Mouse (Mus musculus) kidney, postnatal 14 days (tissue): ENCODE data around the gene Mettl23.
"Not testable (repeated sequence)": the region's sequence is repeated elsewhere in the genome, so short reads cannot be mapped to it uniquely, and the experiment has no call there.

Experiments
- DNase-seq: peaks from one replicate; pipeline ENCODE4 v3.0.0; 2022; ENCODE audit warnings: mixed read lengths

The Mettl23 gene

DNA sequence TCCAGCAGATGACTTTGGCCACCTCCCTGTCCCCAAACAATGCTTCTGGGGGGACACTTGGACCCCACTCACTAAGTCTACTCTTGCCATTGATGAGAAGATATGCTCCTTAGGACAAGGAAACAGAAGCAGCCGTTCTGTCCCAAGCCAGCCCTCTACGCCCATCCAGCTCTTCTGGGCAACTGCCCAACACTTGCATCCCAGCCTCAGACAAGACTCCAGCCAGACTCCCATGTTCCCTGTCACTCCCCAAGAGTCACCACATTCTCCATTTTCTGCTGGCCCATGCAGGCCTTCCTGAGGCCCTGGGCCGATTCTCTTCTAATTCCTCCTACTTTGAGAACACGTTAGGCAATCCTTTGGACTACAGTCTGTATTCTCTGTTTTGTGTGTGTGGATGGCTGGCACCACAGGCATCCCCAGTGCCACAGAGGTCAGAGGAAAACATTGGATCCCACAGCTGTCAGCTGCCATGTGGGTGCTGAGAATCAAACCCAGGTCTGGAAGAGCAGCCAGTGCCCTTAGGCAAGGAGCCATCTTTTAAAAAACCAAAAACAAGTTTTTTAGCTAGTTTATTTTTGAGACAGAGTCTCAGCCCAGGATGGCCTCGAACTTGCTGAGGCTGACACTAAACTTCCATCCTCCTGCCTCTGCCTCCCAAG lies 23.0 kb upstream of the Mettl23 start:
- no peak for DNase-seq

DNA sequence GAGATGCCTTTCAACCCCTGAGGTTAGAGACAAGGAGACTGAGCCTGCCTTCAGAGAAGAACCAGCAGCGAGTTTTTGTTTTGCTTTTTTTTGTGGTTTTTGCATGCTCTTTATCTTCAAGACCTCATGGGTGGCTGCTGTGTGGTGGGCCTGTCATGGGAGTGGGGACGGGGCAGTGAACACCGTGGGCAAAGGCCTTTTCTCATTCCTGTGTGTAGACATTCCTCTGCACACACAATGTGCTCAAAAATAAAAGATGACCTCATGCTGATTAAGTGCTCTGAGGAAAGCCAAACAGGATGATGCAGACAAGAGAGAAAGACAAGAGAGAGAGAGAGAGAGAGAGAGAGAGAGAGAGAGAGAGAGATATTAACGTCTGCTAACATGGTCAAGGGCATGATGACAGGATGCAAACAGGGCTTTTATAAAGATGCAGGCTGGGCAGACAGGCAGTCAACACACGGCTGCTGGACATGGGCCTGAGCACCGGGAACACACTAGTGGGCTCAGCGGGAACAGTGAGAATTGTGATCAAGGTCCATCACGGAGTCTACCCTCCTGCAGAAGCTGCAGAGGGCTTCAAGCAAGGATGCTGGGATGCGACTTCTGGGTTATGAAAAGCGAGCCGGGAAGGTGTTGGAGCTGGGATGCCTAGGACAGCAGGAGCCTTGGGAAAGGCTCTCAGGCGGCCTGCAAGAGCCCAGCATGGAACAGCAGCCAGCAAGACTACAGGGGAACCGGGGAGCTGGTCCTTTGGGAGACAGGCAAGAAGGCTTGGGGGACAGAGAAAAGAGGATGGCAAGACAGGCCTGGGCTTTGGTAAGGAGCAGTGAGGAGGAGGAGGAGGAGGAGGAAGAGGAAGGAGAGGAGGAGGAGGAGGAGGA lies 21.8 kb upstream of the Mettl23 start:
- no peak for DNase-seq

DNA sequence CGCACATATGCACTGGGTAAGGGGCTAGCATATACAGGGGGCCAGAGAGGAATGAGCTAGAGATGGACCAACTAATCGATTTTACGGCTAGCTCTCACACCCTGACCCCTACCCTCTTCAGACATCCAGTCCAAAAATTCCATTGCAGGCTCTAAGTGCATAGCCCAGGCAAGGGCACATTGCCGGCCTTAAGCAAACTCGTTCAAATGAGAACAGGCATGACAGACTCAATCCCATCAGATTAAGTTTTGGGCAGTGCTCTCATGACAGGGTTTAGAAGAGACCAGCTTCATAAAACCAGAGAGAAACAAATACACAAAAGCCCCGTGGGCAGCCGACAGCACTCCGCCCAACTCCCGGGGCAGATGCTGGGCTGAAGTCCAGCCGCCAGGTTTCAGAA lies 20.9 kb upstream of the Mettl23 start:
- DNase-seq, result no peak

DNA sequence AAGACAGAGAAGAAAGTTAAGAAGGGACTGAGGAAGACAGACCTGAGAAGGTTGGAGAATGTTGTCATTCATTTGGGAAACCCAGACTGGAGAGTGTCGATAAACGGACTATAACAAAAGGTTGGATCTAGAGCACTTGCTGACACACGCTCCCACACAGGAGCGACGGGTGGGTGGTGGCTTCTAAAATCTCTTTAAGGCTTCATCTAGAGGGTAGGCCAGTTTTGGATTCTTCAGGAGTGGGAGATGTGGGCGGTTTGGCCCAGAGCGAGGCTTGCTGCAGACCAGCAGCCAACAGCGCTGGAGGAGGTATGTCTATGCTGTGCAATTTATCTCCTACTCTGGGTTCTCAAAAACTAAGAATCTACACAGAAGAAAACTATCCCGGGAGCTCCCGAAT lies 20.5 kb upstream of the Mettl23 start:
- no peak for DNase-seq

DNA sequence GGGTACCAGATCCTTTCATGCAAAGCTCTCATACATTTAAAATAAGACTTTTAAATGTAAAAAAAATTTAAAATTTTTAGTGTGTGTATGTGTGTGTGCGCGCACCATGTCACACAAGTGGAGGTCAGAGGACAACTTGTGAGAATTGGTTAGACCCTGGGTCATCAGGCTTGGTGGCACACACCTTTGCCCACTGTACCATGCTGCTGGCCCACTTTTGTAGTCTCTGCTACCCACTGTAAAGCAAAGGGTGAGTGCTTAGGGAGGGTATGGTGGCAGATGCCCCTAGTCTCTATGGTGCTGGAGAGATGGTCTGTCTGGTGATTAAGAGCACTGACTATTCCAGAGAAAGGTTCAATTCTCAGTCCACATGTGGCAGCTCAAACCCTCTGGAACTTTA lies 19.8 kb upstream of the Mettl23 start:
- no peak for DNase-seq

DNA sequence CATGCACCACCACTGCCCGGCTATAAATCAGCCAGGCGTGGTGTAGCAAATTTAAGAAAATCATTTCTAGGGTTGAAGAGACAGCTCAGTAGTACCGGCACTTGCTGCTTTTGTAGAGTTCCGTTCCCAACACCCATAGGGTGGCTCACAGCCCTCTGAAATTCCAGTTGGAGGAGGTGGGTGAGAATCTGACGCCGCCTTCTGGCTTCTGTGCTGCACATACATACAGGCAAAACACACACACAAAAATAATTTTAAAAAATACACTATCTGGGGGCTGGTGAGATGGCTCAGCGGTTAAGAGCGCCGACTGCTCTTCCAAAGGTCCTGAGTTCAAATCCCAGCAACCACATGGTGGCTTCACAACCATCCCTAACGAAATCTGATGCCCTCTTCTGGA lies 19.2 kb upstream of the Mettl23 start:
- not testable (repeated sequence) for DNase-seq

DNA sequence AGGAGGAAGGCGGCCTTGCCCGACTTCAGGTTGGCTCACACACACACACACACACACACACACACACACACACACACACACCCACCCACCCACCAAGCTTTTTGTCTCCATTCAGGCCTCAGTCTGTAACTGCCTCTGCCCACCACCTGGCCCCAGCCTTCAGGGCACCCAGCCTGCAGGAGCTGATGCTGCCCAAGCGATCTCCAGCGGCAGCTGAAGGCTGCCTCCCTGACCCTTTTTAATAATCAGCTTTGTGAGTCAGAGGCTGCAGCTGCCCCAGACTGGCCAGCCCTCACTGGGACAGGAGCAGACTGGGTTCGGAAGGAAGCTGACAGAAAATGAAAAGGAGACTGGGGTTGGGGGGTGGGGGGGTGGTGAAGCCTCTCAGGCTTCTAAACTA lies 17.8 kb upstream of the Mettl23 start:
- no peak for DNase-seq

DNA sequence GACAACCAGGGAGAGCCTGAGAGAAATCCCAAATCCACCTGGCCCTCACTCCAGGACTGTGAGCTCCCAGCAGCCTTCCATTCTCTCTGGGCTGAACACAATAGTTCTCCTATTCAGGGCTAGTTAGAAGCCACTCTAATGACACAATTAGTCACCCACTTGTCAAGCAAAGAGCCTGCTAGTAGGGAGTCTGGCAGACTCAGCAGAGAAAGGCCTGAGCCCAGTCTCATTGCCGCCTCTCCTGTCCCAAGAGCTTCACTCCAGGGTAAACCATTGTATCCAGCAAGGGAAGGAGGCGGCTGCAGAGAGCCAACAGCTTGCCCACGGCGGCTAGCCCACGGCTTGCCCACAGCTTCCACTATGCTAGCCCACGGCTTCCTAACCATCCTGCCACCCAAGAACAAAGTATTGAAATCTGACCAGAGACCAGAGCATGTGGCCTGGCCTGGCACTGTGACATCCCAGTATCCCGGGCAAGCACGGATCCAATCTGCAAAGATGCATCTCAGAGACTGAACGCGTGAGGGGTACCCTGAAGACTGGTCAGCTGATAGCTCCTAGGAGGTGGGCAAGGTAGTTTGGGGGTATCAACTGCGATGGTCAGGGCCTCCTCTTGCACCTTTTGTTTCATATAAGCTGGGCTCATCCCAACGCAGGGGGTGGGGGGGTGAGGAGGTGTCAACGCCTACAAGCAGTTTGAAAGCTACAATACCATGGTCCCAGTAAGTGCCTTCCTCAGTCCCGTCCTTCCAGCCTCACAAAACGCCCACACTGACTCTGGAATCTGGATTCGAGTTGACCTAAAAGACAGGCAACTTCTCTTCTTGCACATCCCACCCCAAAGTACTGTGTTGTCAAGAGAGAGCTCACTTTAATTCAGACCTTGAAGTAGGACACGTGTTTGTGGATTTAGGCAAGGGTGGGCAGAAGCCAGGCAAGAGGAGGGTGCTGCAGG lies 16.3 kb upstream of the Mettl23 start:
- no peak for DNase-seq

DNA sequence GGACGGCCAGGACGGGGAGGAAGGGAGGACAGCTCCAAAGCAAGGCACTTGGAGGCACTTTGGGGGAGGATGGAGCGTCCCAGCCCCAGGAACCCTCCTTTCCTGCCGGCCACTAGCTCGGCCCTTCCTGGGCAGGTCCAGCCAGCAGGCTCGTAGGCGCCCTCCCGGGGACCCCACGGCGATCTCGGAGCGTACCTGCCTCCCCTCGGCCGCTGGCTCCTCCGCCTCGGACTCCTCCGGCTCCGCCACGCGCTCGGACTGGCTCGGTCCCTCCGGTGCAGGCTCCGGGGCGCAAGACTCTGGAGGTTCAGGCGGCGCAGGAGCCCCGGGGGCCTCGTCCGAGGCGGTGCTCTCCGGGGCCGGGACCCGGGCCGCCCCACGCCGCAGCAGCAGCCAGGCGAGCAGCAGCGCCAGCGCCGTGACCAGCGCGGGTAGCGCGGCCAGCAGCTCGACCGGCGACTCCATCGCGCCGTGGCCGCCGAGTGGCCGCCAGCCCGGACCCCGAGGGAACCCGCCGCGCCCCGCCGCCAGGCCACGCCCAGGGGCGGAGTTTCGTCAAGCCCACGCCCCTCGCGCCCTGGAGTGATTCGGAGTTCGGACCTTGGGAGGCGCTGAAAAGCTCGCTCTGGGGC lies 15.4 kb upstream of the Mettl23 start, which contains the start of gene Mxra7:
Gene Mxra7, minus strand, starts transcription at position 513 of the 632 bp plus-strand sequence.
- DNase-seq, result peak; percentile 90

DNA sequence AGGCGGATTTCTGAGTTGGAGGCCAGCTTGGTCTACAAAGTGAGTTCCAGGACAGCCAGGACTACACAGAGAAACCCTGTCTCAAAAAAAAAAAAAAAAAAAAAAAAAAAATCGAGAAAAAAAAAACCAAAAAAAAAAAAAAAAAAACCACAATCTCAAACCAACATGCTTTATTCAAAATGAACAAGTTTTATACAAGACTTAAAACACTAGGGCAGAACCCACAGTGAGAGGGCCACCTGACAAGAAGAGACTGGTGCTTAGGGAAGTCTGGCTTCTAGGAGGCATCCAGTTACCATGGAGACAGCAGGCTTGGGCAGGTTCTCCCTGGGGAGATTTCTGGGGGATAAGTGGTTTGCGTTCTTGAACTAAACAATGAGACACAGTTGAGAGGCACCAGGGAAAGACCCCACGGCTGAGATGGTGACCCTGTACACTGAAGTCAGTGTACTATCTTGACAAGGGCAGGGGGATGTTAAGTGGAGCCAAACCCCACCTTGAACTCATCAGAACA lies 10.8 kb upstream of the Mettl23 start:
- DNase-seq, result no peak

DNA sequence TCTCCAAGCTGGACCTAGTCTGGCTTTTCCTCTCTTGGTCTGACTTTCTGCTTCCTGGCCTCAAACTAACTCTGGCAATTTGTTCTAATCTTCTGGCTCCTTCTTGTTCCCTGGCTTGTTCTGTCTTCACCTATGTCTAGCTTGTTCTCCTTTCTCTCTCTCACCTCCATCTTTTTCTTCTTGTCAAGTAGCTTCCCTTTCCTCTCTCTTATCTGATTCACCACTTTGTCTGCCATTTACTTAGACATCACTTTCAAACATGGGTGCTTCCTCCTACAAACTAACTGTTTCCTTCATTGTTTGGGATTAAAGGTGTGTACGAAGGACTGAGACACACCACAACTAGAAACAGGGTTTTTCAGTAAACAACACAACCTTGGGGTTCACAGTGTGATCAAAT lies 8.1 kb upstream of the Mettl23 start:
- no peak for DNase-seq

DNA sequence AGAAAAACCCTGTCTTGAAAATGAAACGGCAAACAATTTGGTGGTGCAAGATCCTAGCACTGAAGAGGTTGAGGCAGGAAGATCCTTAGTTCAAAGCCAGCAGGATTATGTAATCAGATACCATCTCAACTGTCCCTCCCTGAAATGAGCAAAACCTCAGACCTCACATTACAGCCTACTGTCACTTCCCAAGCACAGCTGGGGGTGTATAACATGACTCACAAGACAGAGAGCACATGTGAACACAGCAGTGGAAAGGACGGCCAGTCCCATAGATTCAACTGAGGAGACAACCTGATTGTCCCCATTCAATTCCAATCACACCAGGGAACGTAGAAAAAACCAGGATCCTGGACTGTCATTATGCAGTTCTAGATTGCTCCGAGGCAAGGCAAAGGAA lies 6.8 kb upstream of the Mettl23 start:
- no peak for DNase-seq

DNA sequence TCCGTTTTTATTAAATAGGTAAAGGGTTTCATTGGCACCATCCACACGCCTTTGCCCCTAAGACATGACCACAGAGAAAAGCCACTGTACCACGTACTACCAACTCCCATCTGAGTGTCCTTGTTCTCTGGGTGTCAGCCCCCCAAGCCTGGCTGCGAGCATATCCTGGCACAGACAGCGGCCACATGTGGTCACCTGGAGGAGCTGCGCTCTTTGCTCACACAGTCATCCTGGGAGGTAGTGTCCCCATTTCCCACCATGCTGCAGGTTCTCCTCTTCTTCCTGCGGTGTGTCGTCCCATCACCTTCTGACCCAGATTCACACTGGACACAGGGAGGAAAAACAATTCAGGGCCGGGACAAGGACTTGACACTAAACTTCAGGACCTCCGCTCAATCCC lies 5.6 kb upstream of the Mettl23 start:
- DNase-seq, result no peak

DNA sequence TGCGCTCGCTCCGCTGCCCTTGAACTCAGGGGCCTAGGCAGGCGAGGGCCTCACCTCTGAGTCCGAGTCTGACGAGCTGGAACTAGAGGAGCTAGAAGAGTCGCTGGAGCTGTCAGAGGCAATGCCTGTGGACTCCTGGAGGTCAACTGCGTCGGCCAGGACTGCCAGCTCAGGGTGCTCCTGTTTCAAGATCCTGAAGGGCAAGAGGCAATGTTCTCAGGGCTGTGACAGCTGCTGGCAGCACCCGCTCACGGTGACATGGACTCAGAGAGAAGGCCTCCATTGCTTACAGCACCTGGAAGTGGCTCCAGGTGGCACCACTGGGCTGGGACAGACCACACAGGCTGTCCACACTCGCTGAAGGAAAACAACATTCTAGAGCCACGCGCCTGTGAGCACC lies 4.1 kb upstream of the Mettl23 start:
- DNase-seq, result no peak

DNA sequence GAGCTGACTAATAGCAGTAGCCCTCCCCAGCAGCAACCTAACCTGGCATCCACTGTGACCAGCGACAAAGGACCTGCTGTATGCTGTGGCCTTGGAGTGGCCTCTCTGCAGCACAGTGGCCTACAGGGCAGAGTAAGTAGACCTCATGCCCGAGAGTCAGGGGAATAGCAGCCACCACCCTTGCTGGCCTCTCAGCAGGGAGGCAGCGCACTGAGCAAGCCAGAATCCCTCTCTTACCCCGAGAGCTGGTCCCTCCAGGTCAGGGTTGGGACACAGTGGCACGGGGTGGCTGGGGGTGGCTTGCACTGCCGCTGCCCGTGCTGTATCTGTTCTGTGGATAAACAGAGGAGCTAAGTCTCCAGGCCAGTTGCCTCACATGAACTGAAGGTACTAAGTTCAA lies 3.5 kb upstream of the Mettl23 start:
- no peak for DNase-seq

DNA sequence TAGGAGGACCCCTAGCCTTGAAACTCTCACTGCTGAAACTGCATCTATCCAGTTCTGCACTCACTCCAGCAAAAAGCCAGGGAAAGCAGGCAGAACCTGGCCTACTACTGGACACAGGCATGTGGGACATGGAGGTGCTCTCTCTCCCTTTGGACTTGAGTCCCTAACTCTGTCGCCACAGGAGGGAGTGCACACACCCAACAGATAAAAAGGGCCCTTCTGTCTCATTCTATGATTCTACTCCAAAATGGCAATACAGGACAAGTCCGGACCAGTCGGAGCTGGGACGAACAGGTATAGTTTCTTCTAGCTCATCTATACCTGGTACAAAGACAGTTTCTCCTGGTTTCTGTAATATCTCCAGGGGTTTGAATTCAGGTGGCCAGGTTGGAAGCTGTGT lies 2.3 kb upstream of the Mettl23 start:
- DNase-seq, result no peak

DNA sequence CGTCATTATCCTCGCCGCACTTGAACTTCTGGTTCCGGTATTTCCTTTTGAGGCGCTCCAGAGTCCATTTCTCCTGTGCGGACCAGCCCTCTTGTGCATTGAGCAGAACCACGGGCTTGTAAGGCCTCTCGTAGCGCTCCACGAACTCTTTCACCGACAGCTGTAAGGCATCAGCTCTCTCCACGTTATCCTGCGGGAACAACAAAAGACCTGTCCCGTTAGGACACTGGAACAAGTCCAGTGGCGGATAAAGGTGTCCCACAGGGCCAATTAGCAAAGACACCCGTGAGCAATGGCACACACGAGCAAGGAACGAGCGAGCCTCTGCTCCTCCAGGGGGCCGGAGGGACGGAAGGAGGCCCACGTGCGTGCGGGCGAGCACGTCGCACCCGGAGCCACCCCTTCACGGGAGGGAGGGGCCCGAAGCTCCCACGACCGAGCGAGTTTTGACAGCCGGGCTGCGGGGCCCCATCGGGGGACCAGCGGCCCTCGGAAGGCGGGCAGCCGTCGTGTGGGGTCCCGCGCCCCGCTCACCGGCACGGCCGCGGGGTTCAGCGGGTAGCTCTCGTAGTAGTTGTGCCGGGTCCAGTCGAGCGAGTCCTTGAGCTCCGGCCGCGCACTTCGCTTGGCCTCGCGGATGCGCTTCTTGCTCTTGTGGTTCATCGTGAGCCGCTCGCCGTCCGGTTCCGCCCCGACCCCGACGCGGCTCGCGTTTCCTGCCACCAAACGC lies 382 bp upstream of the Mettl23 start:
- DNase-seq, result peak; percentile 80

DNA sequence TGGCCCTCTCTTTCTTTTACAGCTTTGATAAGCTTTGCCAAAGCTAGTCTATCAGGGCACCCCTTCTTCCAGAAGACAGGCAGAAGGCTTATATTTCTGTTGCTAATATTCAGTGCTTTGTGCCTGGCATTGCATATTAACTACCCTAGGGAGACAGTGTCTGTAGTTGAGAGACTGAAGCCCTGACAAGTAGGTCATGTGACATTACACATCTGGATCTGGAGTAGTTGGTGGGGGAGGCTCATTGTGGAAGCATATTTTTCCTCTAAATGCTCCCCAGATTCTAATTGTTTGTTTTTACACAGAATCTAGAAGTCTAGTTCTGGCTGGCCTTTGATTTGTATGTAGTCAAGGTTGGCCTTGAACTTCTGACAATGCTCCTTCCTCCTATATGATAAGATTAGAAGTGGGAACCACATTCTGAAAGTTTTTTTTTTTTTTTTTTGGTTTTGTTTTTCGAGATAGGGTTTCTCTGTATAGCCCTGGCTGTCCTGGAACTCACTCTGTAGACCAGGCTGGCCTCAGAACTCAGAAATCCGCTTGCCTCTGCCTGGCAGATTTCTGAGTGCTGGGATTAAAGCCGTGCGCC lies 3.6 kb downstream of the Mettl23 start:
- DNase-seq, result no peak

DNA sequence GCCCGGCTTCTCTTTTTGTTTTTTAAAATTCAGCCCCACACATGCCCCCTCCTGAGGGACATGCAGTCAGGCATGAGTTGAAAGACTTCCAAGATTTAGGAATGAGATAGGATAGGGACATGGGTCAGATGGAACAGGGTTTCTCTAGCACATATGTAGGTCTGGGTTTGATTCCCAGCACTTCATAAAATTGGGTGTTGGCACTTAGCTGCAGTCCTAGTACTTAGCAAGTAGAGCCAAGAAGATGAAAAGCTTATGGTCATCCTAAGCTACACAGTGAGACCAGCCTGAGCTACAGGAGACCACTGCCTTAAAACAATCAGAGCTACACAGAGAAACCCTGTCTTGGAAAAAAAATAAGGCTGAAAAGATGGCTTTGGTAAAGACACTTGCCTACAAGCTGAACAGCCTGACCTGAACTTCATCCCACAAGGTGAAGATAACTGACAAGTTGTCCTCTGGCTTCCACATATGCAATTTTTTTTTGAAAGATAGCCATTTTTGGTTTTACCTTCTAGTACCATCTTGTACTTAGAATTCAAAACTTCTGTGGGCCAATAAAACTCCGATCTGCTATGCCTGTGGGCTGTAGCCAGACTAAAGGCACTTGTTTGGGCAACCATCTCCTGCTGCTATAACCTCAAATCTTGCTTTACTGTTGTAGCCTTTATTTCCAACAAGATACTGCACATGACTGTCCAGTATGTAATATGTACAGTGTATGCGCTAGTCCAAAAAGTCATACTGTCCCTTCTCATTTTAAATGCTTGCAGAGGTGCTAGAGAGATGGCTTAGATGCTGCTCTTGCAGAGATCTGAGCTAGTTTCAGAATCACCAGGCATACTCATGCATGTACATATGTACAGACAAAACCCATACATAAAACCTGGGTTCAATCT lies 4.4 kb downstream of the Mettl23 start:
- DNase-seq, result no peak
